Mouse (Mus musculus): Measurements from ENCODE around the gene Fgfr3.
A peak's percentile ranks its signal among the peaks of the same experiment; 100 is the strongest.

Fgfr3 gene

GRCm38 (mm10) chr5:33709037-33709436, 12.4 kb upstream of the Fgfr3 start:
- no peak for DNase-seq (ENCODE audit: low read depth, low spot score)
- Histone ChIP-seq H3K36me3 (ENCODE audit: control insufficient read depth, insufficient read depth, low read length, poor library complexity, severe bottlenecking) (no peaks in the 10 kb centered on the region), H3K27me3 (ENCODE audit: control insufficient read depth, insufficient read depth, low read length, poor library complexity, severe bottlenecking) (no peaks in the 10 kb centered on the region)

GRCm38 (mm10) chr5:33712550-33712949, 8.9 kb upstream of the Fgfr3 start:
- Histone ChIP-seq H3K36me3 (ENCODE audit: control insufficient read depth, insufficient read depth, low read length, poor library complexity, severe bottlenecking) (no peaks in the 10 kb centered on the region), H3K27me3 (ENCODE audit: control insufficient read depth, insufficient read depth, low read length, poor library complexity, severe bottlenecking) (no peaks in the 10 kb centered on the region)
- no peak for DNase-seq (ENCODE audit: low read depth, low spot score)

GRCm38 (mm10) chr5:33715182-33715581, 6.3 kb upstream of the Fgfr3 start:
- Histone ChIP-seq H3K27me3 (ENCODE audit: control insufficient read depth, insufficient read depth, low read length, poor library complexity, severe bottlenecking) (no peaks in the 10 kb centered on the region), H3K36me3 (ENCODE audit: control insufficient read depth, insufficient read depth, low read length, poor library complexity, severe bottlenecking) (no peaks in the 10 kb centered on the region)
- DNase-seq (ENCODE audit: low read depth, low spot score), result no peak

GRCm38 (mm10) chr5:33716467-33716866, 5.0 kb upstream of the Fgfr3 start:
- Histone ChIP-seq H3K27me3 (ENCODE audit: control insufficient read depth, insufficient read depth, low read length, poor library complexity, severe bottlenecking) (no peaks in the 10 kb centered on the region), H3K36me3 (ENCODE audit: control insufficient read depth, insufficient read depth, low read length, poor library complexity, severe bottlenecking) (no peaks in the 10 kb centered on the region)
- no peak for DNase-seq (ENCODE audit: low read depth, low spot score)

GRCm38 (mm10) chr5:33718460-33718859, 3.0 kb upstream of the Fgfr3 start:
- no peak for DNase-seq (ENCODE audit: low read depth, low spot score)
- H3K27me3 ChIP-seq (ENCODE audit: control insufficient read depth, insufficient read depth, low read length, poor library complexity, severe bottlenecking), result no peaks in the 10 kb centered on the region; the same call in 1 of the 2 replicates
- H3K36me3 ChIP-seq (ENCODE audit: control insufficient read depth, insufficient read depth, low read length, poor library complexity, severe bottlenecking), result no peaks in the 10 kb centered on the region

GRCm38 (mm10) chr5:33720852-33721490, 503 bp upstream of the Fgfr3 start:
- H3K27me3 ChIP-seq (ENCODE audit: control insufficient read depth, insufficient read depth, low read length, poor library complexity, severe bottlenecking), result no peaks in the 10 kb centered on the region; the same call in 1 of the 2 replicates
- DNase-seq (ENCODE audit: low read depth, low spot score), result no peak

GRCm38 (mm10) chr5:33722266-33723018, 968 bp downstream of the Fgfr3 start:
- no peaks in the 10 kb centered on the region; the same call in 1 of the 2 replicates for H3K27me3 ChIP-seq (ENCODE audit: control insufficient read depth, insufficient read depth, low read length, poor library complexity, severe bottlenecking)
- H3K36me3 ChIP-seq (ENCODE audit: control insufficient read depth, insufficient read depth, low read length, poor library complexity, severe bottlenecking), result no peaks in the 10 kb centered on the region
- peak; percentile 13 for DNase-seq (ENCODE audit: low read depth, low spot score)

More at GRCm38 (mm10) chr5:33720852-33721490, 503 bp upstream of the Fgfr3 start:
- no peaks in the 10 kb centered on the region for H3K36me3 ChIP-seq (ENCODE audit: control insufficient read depth, insufficient read depth, low read length, poor library complexity, severe bottlenecking)

- no peaks in the 10 kb centered on the region; the same call in 1 of the 2 replicates for H3K27me3 ChIP-seq (ENCODE audit: control insufficient read depth, insufficient read depth, low read length, poor library complexity, severe bottlenecking)
- no peaks in the 10 kb centered on the region for H3K36me3 ChIP-seq (ENCODE audit: control insufficient read depth, insufficient read depth, low read length, poor library complexity, severe bottlenecking)
- no peak for DNase-seq (ENCODE audit: low read depth, low spot score)
Observed at GRCm38 (mm10) chr5:33723019-33723640, 1.7 kb downstream of the Fgfr3 start.

GRCm38 (mm10) chr5:33723641-33724465, 2.4 kb downstream of the Fgfr3 start:
- Histone ChIP-seq H3K36me3 (ENCODE audit: control insufficient read depth, insufficient read depth, low read length, poor library complexity, severe bottlenecking) (no peaks in the 10 kb centered on the region), H3K27me3 (ENCODE audit: control insufficient read depth, insufficient read depth, low read length, poor library complexity, severe bottlenecking) (no peaks in the 10 kb centered on the region; the same call in 1 of the 2 replicates)
- no peak for DNase-seq (ENCODE audit: low read depth, low spot score)

- H3K36me3 ChIP-seq (ENCODE audit: control insufficient read depth, insufficient read depth, low read length, poor library complexity, severe bottlenecking), result no peaks in the 10 kb centered on the region
- H3K27me3 ChIP-seq (ENCODE audit: control insufficient read depth, insufficient read depth, low read length, poor library complexity, severe bottlenecking), result no peaks in the 10 kb centered on the region; the same call in 1 of the 2 replicates
- no peak for DNase-seq (ENCODE audit: low read depth, low spot score)
Observed at GRCm38 (mm10) chr5:33726081-33726647, 4.7 kb downstream of the Fgfr3 start.

- Histone ChIP-seq H3K27me3 (ENCODE audit: control insufficient read depth, insufficient read depth, low read length, poor library complexity, severe bottlenecking) (no peaks in the 10 kb centered on the region), H3K36me3 (ENCODE audit: control insufficient read depth, insufficient read depth, low read length, poor library complexity, severe bottlenecking) (no peaks in the 10 kb centered on the region)
- DNase-seq (ENCODE audit: low read depth, low spot score), result no peak
Observed at GRCm38 (mm10) chr5:33726891-33727290, 5.4 kb downstream of the Fgfr3 start.

- DNase-seq (ENCODE audit: low read depth, low spot score), result no peak
- no peaks in the 10 kb centered on the region for H3K27me3 ChIP-seq (ENCODE audit: control insufficient read depth, insufficient read depth, low read length, poor library complexity, severe bottlenecking)
- H3K36me3 ChIP-seq (ENCODE audit: control insufficient read depth, insufficient read depth, low read length, poor library complexity, severe bottlenecking), result no peaks in the 10 kb centered on the region
Observed at GRCm38 (mm10) chr5:33728841-33729240, 7.4 kb downstream of the Fgfr3 start.

- DNase-seq (ENCODE audit: low read depth, low spot score), result no peak
- no peaks in the 10 kb centered on the region for H3K36me3 ChIP-seq (ENCODE audit: control insufficient read depth, insufficient read depth, low read length, poor library complexity, severe bottlenecking)
- H3K27me3 ChIP-seq (ENCODE audit: control insufficient read depth, insufficient read depth, low read length, poor library complexity, severe bottlenecking), result no peaks in the 10 kb centered on the region
Observed at GRCm38 (mm10) chr5:33730516-33730915, 9.0 kb downstream of the Fgfr3 start.

- no peaks in the 10 kb centered on the region for H3K27me3 ChIP-seq (ENCODE audit: control insufficient read depth, insufficient read depth, low read length, poor library complexity, severe bottlenecking)
- DNase-seq (ENCODE audit: low read depth, low spot score), result no peak
Observed at GRCm38 (mm10) chr5:33731051-33731450, 9.6 kb downstream of the Fgfr3 start.

More at GRCm38 (mm10) chr5:33731051-33731450, 9.6 kb downstream of the Fgfr3 start:
- no peaks in the 10 kb centered on the region for H3K36me3 ChIP-seq (ENCODE audit: control insufficient read depth, insufficient read depth, low read length, poor library complexity, severe bottlenecking)

Measured in splenic B cell, adult 2 months (primary cell).